Mouse (Mus musculus) liver (tissue): ENCODE measurements around the gene Lce1a1.
"Not testable (repeated sequence)": the region's sequence is repeated elsewhere in the genome, so short reads cannot be mapped to it uniquely, and the experiment has no call there.

Source experiments
- DNase-seq: peaks from one replicate; pipeline ENCODE4 v3.0.0-alpha.2; 2020; ENCODE audit warnings: mixed read lengths

Gene Lce1a1

GRCm38 (mm10) chr3:92648207-92648606 lies at the start of gene Lce1a1:
Gene Lce1a1, minus strand, starts transcription at chr3:92648307.
- DNase-seq = no peak

GRCm38 (mm10) chr3:92694613-92695012 lies 46.5 kb upstream of the Lce1a1 start:
- no peak for DNase-seq

GRCm38 (mm10) chr3:92691688-92692087 lies 43.6 kb upstream of the Lce1a1 start:
- DNase-seq = no peak

- DNase-seq = not testable (repeated sequence)
Observed at GRCm38 (mm10) chr3:92689154-92689553, 41.0 kb upstream of the Lce1a1 start.

GRCm38 (mm10) chr3:92687110-92687509 lies 39.0 kb upstream of the Lce1a1 start, which contains the start of gene Lce1d:
Gene Lce1d, minus strand, starts transcription at chr3:92687210.
- DNase-seq = no peak

- DNase-seq = no peak
Observed at GRCm38 (mm10) chr3:92678947-92679346, 30.8 kb upstream of the Lce1a1 start, which contains the start of gene Lce1c. Gene Lce1c, plus strand, starts transcription at chr3:92679247.

- DNase-seq = no peak
Observed at GRCm38 (mm10) chr3:92670215-92670614, 22.1 kb upstream of the Lce1a1 start, which contains the start of gene Lce1a2. Gene Lce1a2, minus strand, starts transcription at chr3:92670315.

- no peak for DNase-seq
Observed at GRCm38 (mm10) chr3:92656826-92657225, 8.7 kb upstream of the Lce1a1 start, which contains the start of gene Lce1b. Gene Lce1b, minus strand, starts transcription at chr3:92656926.

- DNase-seq = no peak
Observed at GRCm38 (mm10) chr3:92639854-92640253, 8.3 kb downstream of the Lce1a1 start.

GRCm38 (mm10) chr3:92638653-92638991 lies 9.5 kb downstream of the Lce1a1 start:
- no peak for DNase-seq

GRCm38 (mm10) chr3:92637745-92638652 lies 10.1 kb downstream of the Lce1a1 start:
- DNase-seq = no peak

GRCm38 (mm10) chr3:92621560-92621959 lies 26.5 kb downstream of the Lce1a1 start, which contains the start of gene Lce6a:
Gene Lce6a, minus strand, starts transcription at chr3:92621660.
- DNase-seq = no peak

GRCm38 (mm10) chr3:92609804-92610203 lies 38.3 kb downstream of the Lce1a1 start:
- DNase-seq = no peak

GRCm38 (mm10) chr3:92607392-92607791 lies 40.7 kb downstream of the Lce1a1 start, which contains the start of gene 2210017I01Rik:
Gene 2210017I01Rik, minus strand, starts transcription at chr3:92607492.
- DNase-seq = no peak

GRCm38 (mm10) chr3:92602169-92602568 lies 45.9 kb downstream of the Lce1a1 start:
- no peak for DNase-seq

- no peak for DNase-seq
Observed at GRCm38 (mm10) chr3:92600456-92600855, 47.7 kb downstream of the Lce1a1 start.

- DNase-seq = no peak
Observed at GRCm38 (mm10) chr3:92599973-92600372, 48.1 kb downstream of the Lce1a1 start.

- no peak for DNase-seq
Observed at GRCm38 (mm10) chr3:92598429-92598828, 49.7 kb downstream of the Lce1a1 start.
